8 mouse cellular contexts compared by ENCODE assay signal in genomic region chr15:83563327-83563856, GRCm38 (mm10). TPM values are rescaled to one million over a fixed set of nuclear protein-coding genes. Genes with fewer than 3 reads are reported as not detected.
A peak's percentile ranks its signal among the peaks of the same experiment; 100 is the strongest.
DNase-seq lines count a peak whose midpoint lies in the region; ATAC-seq and TF ChIP-seq lines count a peak whose summit lies in the region.

Gene Tspo, plus strand, starts transcription at chr15:83563592.
Gene Mcat, minus strand, starts transcription at chr15:83563787.

- peak within 1 kb of the TSS; percentile 94 for H3K4me3 ChIP-seq in C2C12 (ENCODE audit: insufficient read depth, poor library complexity, severe bottlenecking)
- peak within 1 kb of the TSS; percentile 26 for H3K4me3 ChIP-seq in forebrain, embryonic 16.5 days (replicated peaks; ENCODE audit: low read length)
- H3K4me3 ChIP-seq in hindbrain, embryonic 11.5 days (ENCODE audit: low read depth, low read length): peak within 1 kb of the TSS; percentile 40
- H3K4me3 ChIP-seq in limb, embryonic 14.5 days (replicated peaks; ENCODE audit: low read length): peak within 1 kb of the TSS; percentile 49
- H3K4me3 ChIP-seq in midbrain, embryonic 15.5 days: peak within 1 kb of the TSS; percentile 30

- H3K9ac ChIP-seq in forebrain, embryonic 16.5 days (replicated peaks; ENCODE audit: low read depth, low read length): peak within 1 kb of the TSS; percentile 36
- peak within 1 kb of the TSS; percentile 56 for H3K9ac ChIP-seq in hindbrain, embryonic 11.5 days (ENCODE audit: low read depth, low read length)
- peak within 1 kb of the TSS; percentile 59 for H3K9ac ChIP-seq in limb, embryonic 14.5 days (ENCODE audit: low read depth, low read length, severe bottlenecking)
- peak within 1 kb of the TSS; percentile 24 for H3K9ac ChIP-seq in midbrain, embryonic 15.5 days

- peaks cover 36% of the 10 kb centered on the region for H3K79me3 ChIP-seq in C2C12 (ENCODE audit: low read depth)

- H3K4me1 ChIP-seq in forebrain, embryonic 16.5 days (replicated peaks; ENCODE audit: control insufficient read depth, insufficient read depth, low read length): peaks cover 20% of the 10 kb centered on the region
- H3K4me1 ChIP-seq in hindbrain, embryonic 11.5 days (replicated peaks; ENCODE audit: control insufficient read depth, insufficient read depth, low read length): 0 out of 2 replicates have a peak, but pooled peaks cover 6% of the 10 kb centered on the region
- H3K4me1 ChIP-seq in limb, embryonic 14.5 days (ENCODE audit: control insufficient read depth, insufficient read depth, low read length): peaks cover 15% of the 10 kb centered on the region
- peaks cover 19% of the 10 kb centered on the region for H3K4me1 ChIP-seq in midbrain, embryonic 15.5 days

- no peak within 1 kb of the TSS for H3K27ac ChIP-seq in forebrain, embryonic 16.5 days (ENCODE audit: low read length)
- no peak within 1 kb of the TSS for H3K27ac ChIP-seq in hindbrain, embryonic 11.5 days (ENCODE audit: low read depth, low read length)
- H3K27ac ChIP-seq in limb, embryonic 14.5 days (replicated peaks; ENCODE audit: low read depth, low read length): no peak within 1 kb of the TSS
- H3K27ac ChIP-seq in midbrain, embryonic 15.5 days: no peak within 1 kb of the TSS

- H3K27me3 ChIP-seq in C2C12 (ENCODE audit: control insufficient read depth, insufficient read depth, insufficient read length): no peaks in the 10 kb centered on the region
- peaks cover 2% of the 10 kb centered on the region; the same call in 1 of the 2 replicates for H3K27me3 ChIP-seq in forebrain, embryonic 16.5 days (replicated peaks; ENCODE audit: control insufficient read depth, insufficient read depth, low read length)
- H3K27me3 ChIP-seq in hindbrain, embryonic 11.5 days (ENCODE audit: control insufficient read depth, insufficient read depth, low read length): peaks cover 9% of the 10 kb centered on the region
- H3K27me3 ChIP-seq in limb, embryonic 14.5 days (ENCODE audit: control insufficient read depth, insufficient read depth, low read length): no peaks in the 10 kb centered on the region
- peaks cover 14% of the 10 kb centered on the region for H3K27me3 ChIP-seq in midbrain, embryonic 15.5 days (replicated peaks)

- peak within 1 kb of the TSS; percentile 70 for H3ac ChIP-seq in C2C12 (ENCODE audit: control insufficient read depth, insufficient read length, low read depth)

- peak; percentile 78 to 79 for DNase-seq in adrenal gland, adult 18-20 months (ENCODE audit: low spot score in 2 of 2)
- DNase-seq in hindbrain, embryonic 11.5 days (ENCODE audit: low spot score): peak; percentile 58
- no peak for DNase-seq in limb, embryonic 14.5 days (ENCODE audit: low spot score)
- DNase-seq in thymus, adult 18-20 months: peak; percentile 61 to 71
- no peak for DNase-seq in embryo, embryonic 10 days (ENCODE audit: low spot score)

- peak within 1 kb of the TSS; percentile 67 for H3K4me2 ChIP-seq in forebrain, embryonic 16.5 days (ENCODE audit: low read length)
- peak within 1 kb of the TSS; percentile 85 for H3K4me2 ChIP-seq in hindbrain, embryonic 11.5 days (replicated peaks; ENCODE audit: low read depth, low read length)
- H3K4me2 ChIP-seq in limb, embryonic 14.5 days (replicated peaks; ENCODE audit: low read depth, low read length, severe bottlenecking): peak within 1 kb of the TSS; percentile 95
- H3K4me2 ChIP-seq in midbrain, embryonic 15.5 days: peak within 1 kb of the TSS; percentile 59

- ATAC-seq in forebrain, embryonic 16.5 days: peak; percentile 36; the same call in 1 of the 2 replicates
- no peak for ATAC-seq in hindbrain, embryonic 11.5 days (ENCODE audit: low FRiP score)
- ATAC-seq in limb, embryonic 14.5 days (ENCODE audit: low FRiP score, low read depth): peak; percentile 24
- no peak for ATAC-seq in midbrain, embryonic 15.5 days (replicated peaks)

- no peak for TF ChIP-seq POLR2A in limb, embryonic 14.5 days (IDR thresholded peaks at IDR 0.05; ENCODE audit: borderline replicate concordance, extremely low read depth, insufficient read depth, insufficient read length)

- no peak for TF ChIP-seq CTCF in C2C12 (IDR thresholded peaks at IDR 0.05; ENCODE audit: control insufficient read depth, insufficient read depth, insufficient read length)

- H3K9me3 ChIP-seq in forebrain, embryonic 16.5 days (ENCODE audit: control insufficient read depth, low read length): no peaks in the 10 kb centered on the region
- H3K9me3 ChIP-seq in hindbrain, embryonic 11.5 days (ENCODE audit: control insufficient read depth, low read length): no peaks in the 10 kb centered on the region
- H3K9me3 ChIP-seq in limb, embryonic 14.5 days (ENCODE audit: control insufficient read depth, low read length): no peaks in the 10 kb centered on the region
- H3K9me3 ChIP-seq in midbrain, embryonic 15.5 days: no peaks in the 10 kb centered on the region

- under 1% methylated on average over 27 of the region's 28 CpGs for WGBS in forebrain, embryonic 16.5 days
- 3% methylated on average over 26 of the region's 28 CpGs for WGBS in hindbrain, embryonic 11.5 days
- WGBS in limb, embryonic 14.5 days: 0% methylated on average over 26 of the region's 28 CpGs
- under 1% methylated on average over 28 of the region's 28 CpGs for WGBS in midbrain, embryonic 15.5 days

- peaks cover 3% of the 10 kb centered on the region for H3K36me3 ChIP-seq in C2C12 (ENCODE audit: control insufficient read depth, insufficient read depth)
- H3K36me3 ChIP-seq in forebrain, embryonic 16.5 days (ENCODE audit: control insufficient read depth, insufficient read depth): no peaks in the 10 kb centered on the region
- H3K36me3 ChIP-seq in hindbrain, embryonic 11.5 days (ENCODE audit: control insufficient read depth, insufficient read depth, low read length): no peaks in the 10 kb centered on the region
- H3K36me3 ChIP-seq in limb, embryonic 14.5 days (ENCODE audit: control insufficient read depth, insufficient read depth, low read length): no peaks in the 10 kb centered on the region
- H3K36me3 ChIP-seq in midbrain, embryonic 15.5 days (replicated peaks): no peaks in the 10 kb centered on the region

- peaks cover 49% of the 10 kb centered on the region for H3K79me2 ChIP-seq in C2C12 (ENCODE audit: control insufficient read depth, insufficient read depth)

TF ChIP-seq in C2C12, 6 proteins besides CTCF, POLR2A, EP300 and RAD21:
- TF ChIP-seq USF1 (IDR thresholded peaks at IDR 0.05; ENCODE audit: low read depth) (no peak), FOSL1 (IDR thresholded peaks at IDR 0.05; ENCODE audit: insufficient read depth, low read length, poor library complexity, severe bottlenecking) (no peak), MAX (IDR thresholded peaks at IDR 0.05) (no peak), CEBPB (IDR thresholded peaks at IDR 0.05; ENCODE audit: low read depth) (no peak), MYOD1 (IDR thresholded peaks at IDR 0.05; ENCODE audit: control insufficient read depth, insufficient read length, low read depth) (no peak), MYOG (IDR thresholded peaks at IDR 0.05; ENCODE audit: control insufficient read depth, extremely low read depth, insufficient read length) (no peak)
TF ChIP-seq in C2C12: peak in this region for 0.

RNA-seq across cellular contexts. Expression of gene Tspo, which starts in this region (rescaled TPM):
- 693 TPM for polyA plus RNA-seq in C2C12 (2012; fragmentation: generic; extraction: Trizol)
- total RNA-seq in adrenal gland, adult 18-20 months (2021): 100 to 1,000 TPM; 395 to 578 TPM
- polyA plus RNA-seq in forebrain, embryonic 16.5 days (2015; fragmentation: Nextera tagmentation; extraction: Ambion mirVana): 10.1 and 10.6 TPM in 2 replicates
- polyA plus RNA-seq in hindbrain, embryonic 11.5 days (2014; fragmentation: Nextera tagmentation; extraction: Ambion mirVana): 27.4 and 32.0 TPM in 2 replicates
- polyA plus RNA-seq in limb, embryonic 14.5 days (2012; rRNA removed): 29.4 and 41.6 TPM in 2 replicates
- 54.4 and 57.7 TPM in 2 replicates for polyA plus RNA-seq in limb, embryonic 14.5 days (2014; fragmentation: Nextera tagmentation; extraction: Ambion mirVana)
- 8.1 and 12.0 TPM in 2 replicates for polyA plus RNA-seq in midbrain, embryonic 15.5 days (2015; fragmentation: Nextera tagmentation; extraction: Ambion mirVana)

RNA-seq across cellular contexts. Expression of gene Mcat, which starts in this region (rescaled TPM):
- 42.4 TPM for polyA plus RNA-seq in C2C12 (2012; fragmentation: generic; extraction: Trizol)
- total RNA-seq in adrenal gland, adult 18-20 months (2021): 10 to 100 TPM; 31.1 to 41.3 TPM
- polyA plus RNA-seq in forebrain, embryonic 16.5 days (2015; fragmentation: Nextera tagmentation; extraction: Ambion mirVana): 34.3 and 34.7 TPM in 2 replicates
- polyA plus RNA-seq in hindbrain, embryonic 11.5 days (2014; fragmentation: Nextera tagmentation; extraction: Ambion mirVana): 38.9 and 39.0 TPM in 2 replicates
- polyA plus RNA-seq in limb, embryonic 14.5 days (2012; rRNA removed): 32.9 and 41.2 TPM in 2 replicates
- 42.7 and 43.2 TPM in 2 replicates for polyA plus RNA-seq in limb, embryonic 14.5 days (2014; fragmentation: Nextera tagmentation; extraction: Ambion mirVana)
- 32.0 and 33.5 TPM in 2 replicates for polyA plus RNA-seq in midbrain, embryonic 15.5 days (2015; fragmentation: Nextera tagmentation; extraction: Ambion mirVana)

Comparison
In these comparisons a context has a peak if more than half of its experiments do, and no peak if none do; other contexts are left out.
1. RNA of gene Tspo (polyA plus RNA-seq): 693 TPM in C2C12 (single experiment); 29.4 to 57.7 TPM in limb, embryonic 14.5 days, 27.4 to 32.0 TPM in hindbrain, embryonic 11.5 days, 10.1 to 10.6 TPM in forebrain, embryonic 16.5 days and 8.1 to 12.0 TPM in midbrain, embryonic 15.5 days; every median in the first group is over 10 times any median in the second.
2. H3K4me3 ChIP-seq: peak in every context shown above with its lines; median percentile 94 in C2C12; 49 in limb, embryonic 14.5 days; 40 in hindbrain, embryonic 11.5 days; 30 in midbrain, embryonic 15.5 days; 26 in forebrain, embryonic 16.5 days.
3. DNase-seq: peak in adrenal gland, adult 18-20 months (2 of 2), hindbrain, embryonic 11.5 days (single experiment) and thymus, adult 18-20 months (2 of 2); none in limb, embryonic 14.5 days (single experiment) and embryo, embryonic 10 days (single experiment).
4. ATAC-seq: peak in forebrain, embryonic 16.5 days (single experiment) and limb, embryonic 14.5 days (single experiment); none in hindbrain, embryonic 11.5 days (single experiment) and midbrain, embryonic 15.5 days (single experiment).
5. Peak in every context shown above with its lines, with median percentiles within 50 percentile points of each other: H3K4me2 ChIP-seq and H3K9ac ChIP-seq.